Mouse (Mus musculus) MEL (cell line): ENCODE results near the gene 2010109A12Rik. TPM values are rescaled to one million over a fixed set of nuclear protein-coding genes. Genes with fewer than 3 reads are reported as not detected.

Experiments used
- DNase-seq: peaks from one replicate; pipeline ENCODE4 v3.0.0; 2011; ENCODE audit warnings: low read depth, low spot score
- H3K27ac ChIP-seq: 2 replicates; pipeline ENCODE4 v1.5.1; 2012; ENCODE audit warnings: low read depth, mild to moderate bottlenecking, control low read depth, low read length, moderate library complexity; ENCODE audit not compliant: control insufficient read depth
- H3K27me3 ChIP-seq, 2 experiments: fragments of 150-350 bp in 1 of 2; sonication (generic) in 1 of 2; 2 replicates each; pipeline ENCODE4 v1.6.1; 2012; ENCODE audit warnings: low read length in 2 of 2, mild to moderate bottlenecking in 2 of 2, improper control_type of control experiment in 1 of 2, moderate library complexity in 1 of 2; ENCODE audit not compliant: insufficient read depth in 2 of 2, control insufficient read depth in 1 of 2
- H3K36me3 ChIP-seq, 2 experiments: 2 replicates each; pipeline ENCODE4 v1.6.1; 2012 to 2014; ENCODE audit warnings: low read length in 2 of 2, improper control_type of control experiment in 1 of 2, inconsistent platforms in 1 of 2, mild to moderate bottlenecking in 1 of 2; ENCODE audit not compliant: insufficient read depth in 2 of 2, control insufficient read depth in 1 of 2
- H3K4me1 ChIP-seq, 2 experiments: fragments of 150-350 bp in 1 of 2; sonication (generic) in 1 of 2; 2 replicates each; pipeline ENCODE4 v1.6.1; 2012; ENCODE audit warnings: low read length in 2 of 2, improper control_type of control experiment in 1 of 2, mild to moderate bottlenecking in 1 of 2; ENCODE audit not compliant: insufficient read depth in 2 of 2, control insufficient read depth in 1 of 2
- H3K4me3 ChIP-seq, 2 experiments: fragments of 150-350 bp in 1 of 2; sonication (generic) in 1 of 2; 2 replicates each; pipeline ENCODE4 v1.5.1; 2012; ENCODE audit warnings: low read depth in 2 of 2, low read length in 2 of 2, mild to moderate bottlenecking in 2 of 2, moderate library complexity in 2 of 2, control low read depth in 1 of 2, improper control_type of control experiment in 1 of 2; ENCODE audit not compliant: control insufficient read depth in 1 of 2, insufficient read depth in 1 of 2
- H3K79me2 ChIP-seq: 2 replicates; pipeline ENCODE4 v1.6.1; 2012; ENCODE audit warnings: mild to moderate bottlenecking, low read length, moderate library complexity; ENCODE audit not compliant: control insufficient read depth, poor library complexity, insufficient read depth
- H3K9ac ChIP-seq: 2 replicates; pipeline ENCODE4 v1.6.1; 2012; ENCODE audit warnings: low read depth, mild to moderate bottlenecking, control low read depth, low read length, moderate library complexity; ENCODE audit not compliant: control insufficient read depth, poor library complexity, severe bottlenecking
- H3K9me3 ChIP-seq: fragments of 150-350 bp; sonication (generic); replicated peaks from 2 replicates; pipeline ENCODE4 v1.6.1; 2012; ENCODE audit warnings: mild to moderate bottlenecking, low read length, improper control_type of control experiment, moderate library complexity; ENCODE audit not compliant: insufficient read depth
- CHD2 ChIP-seq: IDR thresholded peaks from 2 replicates; pipeline ENCODE4 v1.6.1; 2011; ENCODE audit warnings: low read length, improper control_type of control experiment
- CTCF ChIP-seq, 3 experiments: IDR thresholded peaks in 2 of 3; conservative IDR thresholded peaks in 1 of 3; 2 replicates each; pipeline ENCODE4 v1.5.1; 2011 to 2012; ENCODE audit warnings: low read length in 3 of 3, low read depth in 2 of 3, mild to moderate bottlenecking in 2 of 3, improper control_type of control experiment in 1 of 3, inconsistent platforms in 1 of 3, mixed read lengths in 1 of 3, moderate library complexity in 1 of 3; ENCODE audit not compliant: control insufficient read depth in 1 of 3, insufficient read depth in 1 of 3, poor library complexity in 1 of 3, severe bottlenecking in 1 of 3
- ETS1 ChIP-seq: IDR thresholded peaks from 2 replicates; pipeline ENCODE4 v1.6.1; 2012; ENCODE audit warnings: low read depth, mild to moderate bottlenecking, inconsistent platforms, low read length, improper control_type of control experiment, moderate library complexity
- GABPA ChIP-seq: IDR thresholded peaks from 2 replicates; pipeline ENCODE4 v1.6.1; 2012; ENCODE audit warnings: low read depth, mild to moderate bottlenecking, inconsistent platforms, low read length, improper control_type of control experiment, moderate library complexity
- KAT2A ChIP-seq: conservative IDR thresholded peaks from 2 replicates; pipeline ENCODE4 v1.6.1; 2012; ENCODE audit warnings: low read depth, low read length, improper control_type of control experiment, inconsistent platforms
- MAZ ChIP-seq: IDR thresholded peaks from 2 replicates; pipeline ENCODE4 v1.6.1; 2012; ENCODE audit warnings: low read depth, mild to moderate bottlenecking, inconsistent platforms, low read length, improper control_type of control experiment
- MXI1 ChIP-seq: IDR thresholded peaks from 2 replicates; pipeline ENCODE4 v1.6.1; 2011; ENCODE audit warnings: mild to moderate bottlenecking, low read depth, low read length, improper control_type of control experiment
- MYB ChIP-seq: IDR thresholded peaks from 2 replicates; pipeline ENCODE4 v1.6.1; 2011; ENCODE audit warnings: mild to moderate bottlenecking, low read depth, low read length, improper control_type of control experiment
- POLR2A ChIP-seq, 2 experiments: IDR thresholded peaks; 2 replicates each; pipeline ENCODE4 v1.6.1; 2011 to 2012; ENCODE audit warnings: low read length in 2 of 2, mild to moderate bottlenecking in 2 of 2, control low read depth in 1 of 2, improper control_type of control experiment in 1 of 2, low read depth in 1 of 2, moderate library complexity in 1 of 2; ENCODE audit not compliant: control insufficient read depth in 1 of 2, insufficient read depth in 1 of 2, poor library complexity in 1 of 2
- RAD21 ChIP-seq: IDR thresholded peaks from 2 replicates; pipeline ENCODE4 v1.6.1; 2011; ENCODE audit warnings: mild to moderate bottlenecking, low read depth, low read length, improper control_type of control experiment
- RCOR1 ChIP-seq: IDR thresholded peaks from 2 replicates; pipeline ENCODE4 v1.6.1; 2012; ENCODE audit warnings: low read depth, mild to moderate bottlenecking, inconsistent platforms, low read length, improper control_type of control experiment
- SMC3 ChIP-seq: IDR thresholded peaks from 2 replicates; pipeline ENCODE4 v1.6.1; 2011; ENCODE audit warnings: low read depth, low read length, improper control_type of control experiment
- ZC3H11A ChIP-seq: IDR thresholded peaks from 2 replicates; pipeline ENCODE4 v1.6.1; 2012; ENCODE audit warnings: low read depth, mild to moderate bottlenecking, inconsistent platforms, low read length, improper control_type of control experiment
- ZNF384 ChIP-seq: IDR thresholded peaks from 2 replicates; pipeline ENCODE4 v1.6.1; 2012; ENCODE audit warnings: low read depth, mild to moderate bottlenecking, inconsistent platforms, low read length, improper control_type of control experiment
- polyA plus RNA-seq, 2 experiments: library from polyadenylated mRNA; stranded (reverse) in 1 of 2; unstranded in 1 of 2; fragments of >175 nt in 1 of 2; fragments of >200 nt in 1 of 2; gene quantifications; 2 replicates each; pipeline versions ENCODE4 v1.2.1 to v1.2.4; 2012; ENCODE audit warnings: low replicate concordance in 2 of 2, low read depth in 1 of 2; ENCODE audit not compliant: insufficient read length in 2 of 2, insufficient read depth in 1 of 2, missing spikeins in 1 of 2
- total RNA-seq: library from RNA; depleted of rRNA; stranded (reverse); fragments of 300-350 nt; gene quantifications from 2 replicates; pipeline ENCODE4 v1.2.3, GENCODE M21; 2012

The 2010109A12Rik gene
- total and polyA plus RNA-seq, 3 experiments = 0.21 to 0.23 TPM; not detected in 1

DNA sequence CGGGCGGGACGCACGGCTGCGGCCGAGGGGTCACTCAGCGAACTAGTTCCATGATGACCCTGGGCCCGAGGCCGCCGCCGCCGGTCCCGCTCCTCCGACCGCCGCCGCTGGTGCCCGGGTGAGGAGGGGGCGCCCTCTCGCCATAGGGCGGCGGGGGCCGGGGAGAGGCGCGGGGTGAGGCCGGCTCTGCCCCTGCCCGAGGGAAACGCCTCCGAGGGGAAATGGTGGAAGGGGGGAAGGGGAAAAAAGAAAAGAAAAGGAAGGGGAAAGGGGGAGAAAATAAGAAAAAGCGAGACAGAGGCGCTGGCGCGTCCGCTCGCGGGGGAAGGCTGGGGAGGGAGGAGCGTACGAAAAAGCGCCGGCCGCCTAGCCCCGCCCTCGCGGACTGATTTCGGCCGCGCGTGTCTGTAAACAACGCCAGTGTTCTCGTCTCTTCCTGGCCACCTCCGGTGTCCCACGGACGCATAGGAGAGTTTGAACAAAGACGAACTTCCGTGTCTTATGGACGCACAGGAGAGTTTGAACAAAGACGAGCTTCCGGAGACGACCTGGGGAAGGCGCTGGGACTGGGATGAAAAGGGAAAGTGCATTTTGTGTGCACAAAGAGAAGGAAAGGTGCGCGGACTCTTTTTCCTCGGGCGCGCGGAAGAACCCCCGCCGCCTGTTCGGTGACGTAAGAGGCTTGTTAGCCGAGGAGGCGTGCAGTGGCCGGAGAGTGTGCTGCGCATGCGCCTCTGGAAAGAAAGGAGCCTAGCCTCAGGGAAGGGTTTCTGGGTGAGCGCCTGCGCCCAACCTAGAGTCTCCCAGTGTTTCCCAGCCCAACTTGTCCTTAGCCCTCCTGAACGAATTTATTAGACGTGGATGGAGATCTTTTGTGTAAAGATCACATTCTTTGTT is at the start of gene 2010109A12Rik, which contains the start of gene Ccni (continued):
- TF ChIP-seq RAD21 = no peak
- no peak for TF ChIP-seq CHD2
- peak; percentile 53 to 91; a peak in 3 of 4 replicates for TF ChIP-seq POLR2A (IDR thresholded peaks at IDR 0.05; ENCODE audit: control insufficient read depth in 1 of 2, insufficient read depth in 1 of 2, low read depth in 1 of 2, low read length in 2 of 2, poor library complexity in 1 of 2)
- peak; percentile 29; the same call in 1 of the 2 replicates for TF ChIP-seq MAZ
- TF ChIP-seq ZNF384 = no peak

DNA sequence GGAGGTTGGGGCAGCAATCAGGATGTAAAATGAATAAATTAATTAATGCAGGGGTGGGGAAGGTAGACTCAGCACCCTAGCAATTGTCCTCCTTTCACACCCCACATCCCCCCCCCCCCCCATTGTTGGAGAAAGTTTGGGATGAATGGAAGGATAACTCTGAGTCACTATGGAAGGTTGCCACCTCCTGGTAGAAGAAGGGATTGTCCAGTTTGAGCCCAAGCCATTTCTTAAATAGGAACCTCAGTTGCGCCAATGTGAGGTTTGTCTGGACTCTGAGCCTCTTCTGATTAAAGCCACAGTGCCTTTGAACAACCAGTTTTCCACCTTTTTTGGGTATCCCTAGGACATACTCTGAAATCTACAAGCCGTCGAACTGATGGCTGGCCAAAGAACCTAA is 42.8 kb upstream of the 2010109A12Rik start:
- no peaks in the 10 kb centered on the region for H3K4me1 ChIP-seq
- DNase-seq = peak; percentile 33
- peak; percentile 57 for TF ChIP-seq RAD21
- no peak for TF ChIP-seq MYB
- no peak for TF ChIP-seq MAZ
- TF ChIP-seq ZC3H11A = peak; percentile 26; the same call in 1 of the 2 replicates
- TF ChIP-seq GABPA = no peak
- peak; percentile 20 to 58 (median 45); a peak in 5 of 6 replicates for TF ChIP-seq CTCF (IDR thresholded peaks at IDR 0.05 in 2 of 3, conservative IDR thresholded peaks at IDR 0.05 in 1 of 3; ENCODE audit: control insufficient read depth in 1 of 3, insufficient read depth in 1 of 3, low read depth in 2 of 3, low read length in 3 of 3, poor library complexity in 1 of 3, severe bottlenecking in 1 of 3)
- no peak for TF ChIP-seq KAT2A
- peak; percentile 74 for TF ChIP-seq SMC3
- no peak for TF ChIP-seq RCOR1
- no peak for TF ChIP-seq ZNF384
- no peak for TF ChIP-seq ETS1
- TF ChIP-seq POLR2A (IDR thresholded peaks at IDR 0.05; ENCODE audit: control insufficient read depth in 1 of 2, insufficient read depth in 1 of 2, low read depth in 1 of 2, low read length in 2 of 2, poor library complexity in 1 of 2) = no peak
- H3K9me3 ChIP-seq = no peaks in the 10 kb centered on the region
- no peak overlapping the region for H3K27ac ChIP-seq
- no peaks in the 10 kb centered on the region for H3K27me3 ChIP-seq
- H3K79me2 ChIP-seq = no peaks in the 10 kb centered on the region
- no peak overlapping the region for H3K9ac ChIP-seq
- no peak overlapping the region for H3K4me3 ChIP-seq
- H3K36me3 ChIP-seq = peaks cover 0 to 12% of the 10 kb centered on the region in 2 experiments; a peak in 2 of 4 replicates

DNA sequence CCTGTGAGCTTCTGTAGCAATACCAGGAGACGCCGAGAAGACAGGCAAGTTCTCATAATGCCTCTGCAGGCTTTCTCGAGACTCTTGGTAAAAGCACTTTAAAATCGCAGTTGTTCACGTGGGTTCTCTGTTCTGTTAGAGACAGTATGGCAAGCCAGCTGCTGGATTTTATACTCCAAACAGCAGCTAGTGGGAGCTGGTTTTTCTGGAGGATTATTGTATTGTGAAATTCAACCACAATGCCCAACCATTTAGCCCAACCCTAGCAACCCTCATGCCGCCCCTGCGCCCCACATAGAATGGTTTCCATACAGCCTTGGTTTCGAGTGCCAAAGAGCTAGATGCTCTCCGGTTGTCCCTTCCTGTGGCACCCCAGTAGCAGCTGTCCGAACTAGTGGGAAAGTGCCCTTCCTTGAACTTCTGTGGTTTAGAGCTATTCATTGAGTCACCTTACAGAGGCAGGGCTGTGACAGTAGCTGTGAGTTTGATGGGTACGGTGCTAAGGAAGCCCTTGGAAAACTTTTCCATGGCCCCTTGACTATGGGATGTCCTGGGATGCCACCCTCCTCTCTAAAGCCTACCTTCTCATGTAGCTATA is 38.3 kb upstream of the 2010109A12Rik start:
- no peaks in the 10 kb centered on the region for H3K4me1 ChIP-seq
- no peaks in the 10 kb centered on the region for H3K79me2 ChIP-seq
- DNase-seq = no peak
- H3K27ac ChIP-seq = no peak overlapping the region
- TF ChIP-seq SMC3 (peak; percentile 12; the same call in 1 of the 2 replicates), CTCF (IDR thresholded peaks at IDR 0.05 in 2 of 3, conservative IDR thresholded peaks at IDR 0.05 in 1 of 3; ENCODE audit: control insufficient read depth in 1 of 3, insufficient read depth in 1 of 3, low read depth in 2 of 3, low read length in 3 of 3, poor library complexity in 1 of 3, severe bottlenecking in 1 of 3) (peak in 2 of 3 experiments; percentile 16 to 39; a peak in 3 of 6 replicates), MXI1 (no peak)
- peaks cover 0 to 13% of the 10 kb centered on the region in 2 experiments; a peak in 2 of 4 replicates for H3K36me3 ChIP-seq
- no peak overlapping the region for H3K9ac ChIP-seq
- H3K4me3 ChIP-seq = no peak overlapping the region
- no peaks in the 10 kb centered on the region for H3K27me3 ChIP-seq
- no peaks in the 10 kb centered on the region for H3K9me3 ChIP-seq
